Mouse (Mus musculus) kidney, adult 2 months (tissue): ENCODE data around the gene Tusc1. TPM values are rescaled to one million over a fixed set of nuclear protein-coding genes. Genes with fewer than 3 reads are reported as not detected.

Experiments
- DNase-seq: peaks from one replicate; pipeline ENCODE4 v3.0.0; 2021
- H3K27ac ChIP-seq: fragments of 200-500 bp; 2 replicates; pipeline ENCODE4 v1.5.1; 2012; ENCODE audit warnings: low read depth, low read length, control low read depth, inconsistent platforms; ENCODE audit not compliant: insufficient read depth
- H3K27me3 ChIP-seq: fragments of 200-500 bp; replicated peaks from 2 replicates; pipeline ENCODE4 v1.6.1; 2012; ENCODE audit warnings: mild to moderate bottlenecking, moderate library complexity, low read length, inconsistent platforms; ENCODE audit not compliant: control insufficient read depth, insufficient read depth
- H3K36me3 ChIP-seq: fragments of 200-500 bp; 2 replicates; pipeline ENCODE4 v1.6.1; 2012; ENCODE audit warnings: mild to moderate bottlenecking, moderate library complexity, low read length, inconsistent platforms; ENCODE audit not compliant: control insufficient read depth, insufficient read depth
- H3K4me1 ChIP-seq: fragments of 200-500 bp; 2 replicates; pipeline ENCODE4 v1.6.1; 2011; ENCODE audit warnings: low read length; ENCODE audit not compliant: control insufficient read depth, insufficient read depth
- H3K4me3 ChIP-seq: fragments of 200-500 bp; 2 replicates; pipeline ENCODE4 v1.5.1; 2011; ENCODE audit warnings: mild to moderate bottlenecking, low read depth, low read length, control low read depth; ENCODE audit not compliant: insufficient read depth
- CTCF ChIP-seq: fragments of 200-500 bp; conservative IDR thresholded peaks from 2 replicates; pipeline ENCODE4 v1.5.1; 2011; ENCODE audit warnings: low read depth, mild to moderate bottlenecking, control low read depth, low read length, moderate library complexity, mixed read lengths; ENCODE audit not compliant: insufficient read depth, insufficient read length
- POLR2A ChIP-seq: fragments of 200-500 bp; IDR thresholded peaks from one replicate; pipeline ENCODE4 v1.6.1; 2011; ENCODE audit warnings: low read depth, low read length, control low read depth
- WGBS: fragments of 180-500 bp; shearing (Covaris S2); methylation state at CpG from one replicate; pipeline ENCODE4 v1.1.7; 2018; 5-methylcytosine and 5-hydroxymethylcytosine counted together
- polyA plus RNA-seq: library from polyadenylated mRNA; depleted of rRNA; stranded (reverse); fragments of >200 nt; gene quantifications from 2 replicates; pipeline ENCODE4 v1.2.3, GENCODE M21; 2012

Tusc1 gene
- polyA plus RNA-seq, 1 experiment, result 5.0 TPM

DNA sequence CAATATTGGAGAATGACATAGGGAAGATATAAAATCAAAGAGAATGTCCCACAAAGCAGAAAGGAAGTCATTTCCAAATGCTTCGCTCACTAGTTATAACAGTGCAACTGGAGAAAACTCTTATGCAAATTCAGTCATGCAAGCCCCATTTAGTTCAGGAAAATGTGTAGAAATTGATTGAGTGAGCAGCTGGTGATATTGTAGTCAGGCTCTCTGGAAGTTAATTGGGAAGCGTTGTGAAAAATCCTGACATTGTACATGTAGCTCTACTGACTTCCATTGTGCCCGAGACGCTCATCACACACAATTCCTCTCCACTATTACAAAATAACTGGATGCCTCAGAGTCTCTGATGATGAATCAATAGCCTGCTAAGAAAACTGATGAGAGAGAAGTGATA is 49.2 kb downstream of the Tusc1 start:
- WGBS, result 92% methylated on average over 4 of the region's 4 CpGs
- DNase-seq, result no peak
- H3K27ac ChIP-seq, result no peak overlapping the region
- H3K4me3 ChIP-seq, result no peak overlapping the region
- H3K27me3 ChIP-seq, result no peaks in the 10 kb centered on the region
- no peaks in the 10 kb centered on the region for H3K4me1 ChIP-seq
- no peak for TF ChIP-seq POLR2A
- TF ChIP-seq CTCF, result no peak
- no peaks in the 10 kb centered on the region for H3K36me3 ChIP-seq
